Mouse (Mus musculus) gastrocnemius, postnatal 14 days (tissue): Measurements from ENCODE around the gene Arhgef11. TPM values are rescaled to one million over a fixed set of nuclear protein-coding genes. Genes with fewer than 3 reads are reported as not detected.

Experiments used
- DNase-seq: peaks from one replicate; pipeline ENCODE4 v3.0.0; 2021; ENCODE audit warnings: mixed read lengths
- intact Hi-C: fragments of 180-260 bp; cut with DNase I; formaldehyde crosslinking; loops from one replicate; pipeline ENCODE4 v1.15.1; 2025; ENCODE audit warnings: low total_unique reads
- total RNA-seq, 2 experiments: library from RNA; stranded (reverse); gene quantifications; 2 replicates each; pipeline ENCODE4 v1.2.3; 2021

Arhgef11 gene
- total RNA-seq, 2 experiments from 2014 or later: 15.2 to 16.4 TPM

GRCm38 (mm10) chr3:87659692-87660429, 42.5 kb downstream of the Arhgef11 start:
- DNase-seq: no peak
- intact Hi-C loops: no loop called here

DNA sequence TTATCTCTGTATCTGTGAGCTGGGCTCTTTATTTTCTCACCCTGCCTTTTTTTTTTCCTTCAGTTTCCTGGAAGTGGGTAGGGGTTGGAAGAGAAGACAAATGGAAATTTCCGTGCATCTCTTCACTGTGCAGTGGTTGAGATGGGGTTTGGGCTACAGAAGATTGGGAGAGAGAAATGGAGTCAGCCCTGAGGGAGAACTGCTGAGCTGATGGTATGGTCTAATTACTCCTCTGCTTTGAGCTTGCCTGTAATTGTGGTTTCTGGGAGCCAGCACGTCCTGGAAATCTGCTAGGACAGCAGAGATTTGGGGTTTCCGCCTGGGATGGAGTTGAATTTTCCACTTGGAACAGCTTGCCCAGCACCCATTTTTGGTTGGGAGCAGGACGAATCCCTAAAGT, 43.1 kb downstream of the Arhgef11 start:
- intact Hi-C loops: no loop called here
- DNase-seq: no peak

DNA sequence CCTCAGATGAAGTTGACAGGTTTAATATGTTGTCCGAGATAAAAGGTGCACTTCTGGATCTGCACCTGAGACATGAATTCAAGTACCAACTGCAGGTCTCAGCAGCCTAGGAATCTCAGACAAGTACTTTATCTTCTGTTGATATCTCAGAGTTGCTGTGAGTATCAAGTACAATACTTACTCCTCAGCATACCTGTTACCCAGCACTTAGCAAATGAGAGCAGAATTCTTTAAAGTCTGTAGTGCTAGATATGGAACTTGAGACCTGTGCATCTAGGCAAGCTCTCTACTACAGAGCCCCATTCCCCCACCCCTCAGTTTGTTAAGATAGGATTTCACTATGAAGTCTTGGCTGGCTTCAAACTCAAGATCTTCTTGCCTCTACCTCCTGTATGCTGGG, 43.9 kb downstream of the Arhgef11 start:
- intact Hi-C loops: no loop called here
- DNase-seq: no peak

DNA sequence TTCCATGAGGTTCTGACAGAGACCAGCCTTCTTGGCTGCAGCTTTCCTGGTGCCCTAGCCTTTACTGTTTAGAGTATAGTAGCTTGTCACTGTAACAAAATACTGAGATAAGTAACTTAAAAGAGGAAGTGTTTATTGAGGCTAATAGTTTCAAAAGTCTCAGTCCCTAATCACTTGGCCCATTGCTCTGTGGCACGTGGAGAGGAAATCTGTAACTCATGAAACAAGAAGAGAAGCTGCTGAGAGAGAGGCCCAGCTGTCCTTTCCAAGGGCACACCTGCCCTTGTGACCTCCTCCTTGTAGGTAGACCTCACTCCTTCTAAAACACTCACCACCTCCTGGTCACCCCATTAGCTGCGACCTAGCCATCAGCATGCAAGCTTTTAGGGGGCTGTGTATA, 101.2 kb downstream of the Arhgef11 start:
- intact Hi-C loops: no loop called here
- DNase-seq: no peak

- DNase-seq: no peak
- intact Hi-C loops: no loop called here
Measured at GRCm38 (mm10) chr3:87724556-87724955, 107.2 kb downstream of the Arhgef11 start.

DNA sequence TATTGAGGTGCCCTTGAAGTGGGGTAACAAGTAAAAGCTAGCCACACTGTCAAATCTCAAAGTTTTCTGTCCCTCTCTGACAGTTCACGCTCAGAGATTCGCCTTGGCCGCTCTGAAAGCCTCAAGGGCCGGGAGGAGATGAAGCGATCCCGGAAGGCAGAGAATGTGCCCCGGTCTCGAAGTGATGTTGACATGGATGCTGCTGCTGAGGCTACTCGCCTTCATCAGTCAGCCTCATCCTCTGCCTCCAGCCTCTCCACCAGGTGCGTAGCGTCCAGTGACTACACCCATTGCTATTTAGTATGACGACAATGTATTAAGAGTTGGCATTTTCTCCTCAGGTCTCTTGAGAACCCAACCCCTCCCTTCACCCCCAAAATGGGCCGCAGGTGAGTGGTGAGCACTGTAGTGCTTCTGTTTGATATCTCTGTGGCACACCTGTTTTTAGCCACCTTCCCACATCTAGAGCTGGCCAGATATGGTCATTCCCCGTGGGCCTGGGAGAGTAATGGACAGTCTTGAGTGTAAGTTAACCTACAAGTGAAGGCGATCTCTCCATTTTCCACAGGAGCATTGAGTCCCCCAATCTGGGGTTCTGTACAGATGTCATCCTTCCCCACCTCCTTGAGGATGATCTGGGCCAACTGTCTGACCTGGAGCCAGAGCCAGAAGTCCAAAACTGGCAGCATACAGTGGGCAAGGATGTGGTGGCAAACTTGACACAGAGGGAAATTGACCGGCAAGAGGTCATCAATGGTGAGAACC, 108.2 kb downstream of the Arhgef11 start:
- DNase-seq: no peak
- intact Hi-C loops: no loop called here

- intact Hi-C loops: no loop called here
- DNase-seq: no peak
Measured at GRCm38 (mm10) chr3:87726191-87726590, 108.8 kb downstream of the Arhgef11 start.

GRCm38 (mm10) chr3:87728696-87729095, 111.3 kb downstream of the Arhgef11 start:
- intact Hi-C loops: no loop called here
- DNase-seq: no peak

DNA sequence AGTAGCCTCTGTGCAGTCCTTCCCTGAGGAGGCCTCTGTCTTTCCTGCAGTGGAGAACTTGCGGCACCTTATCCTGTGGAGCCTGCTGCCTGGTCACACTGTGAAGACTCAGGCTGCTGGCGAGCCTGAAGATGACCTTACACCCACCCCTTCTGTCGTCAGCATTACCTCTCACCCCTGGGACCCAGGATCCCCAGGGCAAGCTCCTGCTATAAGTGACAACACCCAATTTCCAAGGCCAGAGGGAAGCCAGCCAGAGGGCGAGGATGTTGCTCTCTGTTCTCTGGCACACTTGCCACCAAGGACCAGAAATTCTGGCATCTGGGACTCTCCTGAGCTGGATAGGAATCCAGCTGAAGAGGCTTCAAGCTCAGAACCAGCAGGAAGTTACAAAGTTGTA, 115.7 kb downstream of the Arhgef11 start:
- intact Hi-C loops: no loop called here
- no peak for DNase-seq

DNA sequence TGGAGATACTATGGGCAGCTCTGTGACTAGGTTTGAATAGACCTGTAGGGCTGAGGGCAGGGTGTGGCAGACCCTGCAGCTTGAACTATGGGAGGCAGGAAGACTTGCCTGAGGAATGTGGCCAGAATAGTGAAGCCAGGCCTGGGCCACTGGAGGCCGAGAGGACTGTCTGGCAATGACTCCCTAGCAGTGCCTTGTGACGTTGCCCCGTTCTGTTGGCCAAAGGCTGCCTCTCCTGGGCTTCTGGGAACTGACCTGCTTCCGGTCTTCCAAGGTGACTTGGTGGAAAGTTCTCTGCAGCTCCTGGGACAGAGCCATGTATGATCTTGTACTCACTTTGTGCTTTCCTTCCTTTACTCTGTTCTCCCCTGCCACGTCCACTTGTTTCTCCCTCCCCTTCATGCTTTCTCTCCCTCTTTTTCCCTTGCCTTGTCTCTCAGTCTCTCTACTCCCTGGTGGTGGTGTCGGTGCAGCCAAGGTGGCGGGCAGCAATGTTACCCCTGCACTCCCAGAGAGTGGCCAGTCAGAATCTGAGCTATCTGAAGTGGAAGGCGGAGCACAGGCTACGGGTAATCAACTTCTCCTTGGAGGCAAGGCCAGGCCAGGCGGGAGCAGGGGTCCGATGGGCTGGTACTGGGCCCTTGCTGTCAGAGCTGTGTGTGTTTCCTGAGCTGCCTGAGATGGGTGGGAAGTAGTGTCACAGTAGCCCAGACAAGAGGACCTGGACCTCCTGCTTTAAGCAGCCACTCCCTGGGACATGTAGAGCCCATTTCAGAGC, 116.8 kb downstream of the Arhgef11 start:
- DNase-seq: no peak
- intact Hi-C loops: no loop called here

DNA sequence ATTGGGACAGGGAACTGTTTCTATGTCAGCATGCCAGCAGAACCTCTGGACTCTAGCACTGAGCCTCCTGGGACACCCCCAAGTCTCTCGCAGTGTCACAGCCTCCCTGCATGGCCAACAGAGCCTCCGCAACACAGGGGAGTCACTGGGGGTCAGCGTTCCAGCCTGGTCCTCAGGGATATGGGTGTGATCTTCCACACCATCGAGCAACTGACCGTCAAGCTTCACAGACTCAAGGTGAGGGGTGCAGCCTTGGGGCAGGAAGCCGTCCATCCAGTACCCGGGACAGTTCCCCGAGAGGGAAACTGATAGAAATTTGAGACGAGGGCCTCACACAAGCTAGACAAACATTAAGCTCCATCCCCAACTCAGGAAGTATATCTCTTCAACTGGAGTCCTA, 118.0 kb downstream of the Arhgef11 start:
- DNase-seq: no peak
- intact Hi-C loops: no loop called here

- intact Hi-C loops: no loop called here
Measured at GRCm38 (mm10) chr3:87738906-87739305, 121.5 kb downstream of the Arhgef11 start.

GRCm38 (mm10) chr3:87742013-87742412, 124.7 kb downstream of the Arhgef11 start:
- no peak for DNase-seq
- intact Hi-C loops: no loop called here

More at GRCm38 (mm10) chr3:87738906-87739305, 121.5 kb downstream of the Arhgef11 start:
- no peak for DNase-seq

GRCm38 (mm10) chr3:87742735-87743134, 125.4 kb downstream of the Arhgef11 start:
- no peak for DNase-seq
- intact Hi-C loops: no loop called here

- DNase-seq: no peak
- intact Hi-C loops: no loop called here
Measured at GRCm38 (mm10) chr3:87743927-87744326, 126.6 kb downstream of the Arhgef11 start.

DNA sequence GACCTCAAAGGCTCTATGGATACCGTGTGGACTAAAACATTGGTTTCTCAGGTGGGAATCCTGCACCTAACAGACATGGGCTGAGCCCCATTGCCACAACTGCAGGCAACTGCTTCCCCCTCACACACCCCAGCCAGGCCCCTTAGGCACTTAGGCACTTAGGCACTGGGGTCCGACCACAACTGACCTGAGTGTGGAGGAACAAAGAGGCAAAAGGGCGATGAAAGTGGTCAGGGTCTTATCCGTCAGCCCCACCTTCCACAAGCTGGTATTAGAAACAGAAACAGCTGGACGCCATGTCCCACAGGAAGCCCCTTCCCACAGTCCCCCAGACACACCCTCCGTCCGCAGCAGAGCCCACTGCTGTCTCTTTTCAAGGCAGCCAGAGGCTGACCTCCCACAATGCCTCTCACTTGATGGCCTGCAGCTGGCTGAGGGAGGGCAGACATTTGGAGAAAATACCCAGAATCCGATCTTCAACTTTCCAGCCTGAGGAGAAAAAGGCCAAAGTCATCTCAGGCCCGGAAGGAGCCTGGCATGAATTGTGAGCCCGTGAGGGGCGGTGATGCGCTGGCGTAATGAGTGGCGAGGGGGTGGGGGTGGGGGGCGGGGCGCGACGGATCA, 127.8 kb downstream of the Arhgef11 start:
- intact Hi-C loops: no loop called here
- DNase-seq: no peak

DNA sequence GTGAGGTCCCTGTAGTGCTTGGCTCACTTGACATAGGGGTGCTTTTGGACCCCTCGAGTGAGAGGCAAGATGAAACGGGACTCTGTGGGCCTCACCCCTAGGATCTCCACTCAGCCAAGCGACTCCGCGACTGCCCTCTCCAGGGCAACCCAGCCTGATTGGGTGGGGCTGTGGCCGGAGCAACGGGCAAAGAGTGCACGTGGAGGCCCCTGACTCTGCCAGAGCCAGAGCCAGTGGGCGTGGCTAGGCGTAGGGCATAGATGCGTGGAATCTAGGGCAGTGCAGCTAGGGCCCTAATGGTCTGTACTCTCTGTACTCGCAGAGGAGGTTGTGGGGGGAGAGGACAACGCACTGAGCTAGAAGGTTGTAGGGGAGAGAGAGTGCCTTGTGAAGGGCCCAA, 131.1 kb downstream of the Arhgef11 start, which contains the start of gene Lrrc71:
TSS of gene Lrrc71 (minus strand) at position 195 of the 400 bp plus-strand sequence.
- intact Hi-C loops: no loop called here
- no peak for DNase-seq

DNA sequence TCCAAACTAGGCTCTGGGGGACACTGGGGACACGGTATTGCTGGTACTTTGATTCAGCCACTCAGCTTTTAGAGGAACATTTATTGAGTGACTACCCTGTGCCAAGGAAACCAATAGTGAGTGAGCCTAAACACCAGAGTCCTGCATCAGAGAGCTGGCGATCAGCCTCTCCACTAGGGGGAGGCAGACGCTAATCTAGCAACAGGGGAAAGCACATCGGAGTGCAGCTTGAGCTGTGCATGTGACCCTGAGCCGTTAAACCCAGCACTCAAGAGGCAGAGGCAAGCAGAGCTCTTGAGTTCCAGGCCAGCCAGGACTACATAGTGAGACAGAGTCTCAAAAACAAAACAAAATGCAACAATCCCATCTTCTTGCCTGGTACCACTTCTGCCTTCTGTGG, 131.7 kb downstream of the Arhgef11 start:
- intact Hi-C loops: no loop called here
- DNase-seq: no peak

DNA sequence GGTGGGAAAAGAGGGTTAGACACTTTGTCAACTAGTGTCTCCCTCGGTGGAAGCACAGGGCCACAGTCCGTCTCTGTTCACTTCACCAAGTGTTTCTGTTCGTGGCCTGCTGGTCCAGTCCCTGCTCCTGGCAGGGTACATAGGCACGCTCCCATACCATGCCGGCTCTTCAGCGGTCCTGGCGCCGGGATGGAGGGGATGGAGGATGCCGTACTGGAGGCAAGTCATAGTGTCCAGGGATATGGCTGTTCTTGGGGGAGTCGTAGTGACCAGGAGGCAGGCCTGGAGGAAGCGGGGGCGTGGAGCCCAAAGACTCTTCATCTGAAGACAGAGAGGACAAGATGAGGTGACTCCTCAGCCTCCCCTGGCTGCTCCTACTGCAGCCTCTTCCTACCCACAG, 132.6 kb downstream of the Arhgef11 start:
- intact Hi-C loops: loop anchor here (10.0 kb wide), 1 partner anchor 65 kb away; no protein-coding TSS in a partner anchor
- no peak for DNase-seq

- intact Hi-C loops: loop anchor here (10.0 kb wide), 1 partner anchor 62 kb away; no protein-coding TSS in a partner anchor
- no peak for DNase-seq
Measured at GRCm38 (mm10) chr3:87752567-87752966, 135.2 kb downstream of the Arhgef11 start.
